Mouse (Mus musculus) thymus, adult 2 months (tissue): ENCODE results near the gene Mptx2. TPM values are rescaled to one million over a fixed set of nuclear protein-coding genes. Genes with fewer than 3 reads are reported as not detected.
"Not testable (repeated sequence)": the region's sequence is repeated elsewhere in the genome, so short reads cannot be mapped to it uniquely, and the experiment has no call there.

ENCODE experiments used
- DNase-seq: peaks from one replicate; pipeline ENCODE4 v3.0.0; 2021
- H3K27ac ChIP-seq: fragments of 200-500 bp; 2 replicates; pipeline ENCODE4 v1.5.1; 2012; ENCODE audit warnings: low read length, control low read depth; ENCODE audit not compliant: control insufficient read depth, insufficient read depth
- H3K27me3 ChIP-seq: fragments of 200-500 bp; 2 replicates; pipeline ENCODE4 v1.6.1; 2012; ENCODE audit warnings: mild to moderate bottlenecking, low read length, moderate library complexity, mixed read lengths; ENCODE audit not compliant: control insufficient read depth, insufficient read depth
- H3K36me3 ChIP-seq: fragments of 200-500 bp; 2 replicates; pipeline ENCODE4 v1.6.1; 2012; ENCODE audit warnings: mild to moderate bottlenecking, low read length, moderate library complexity; ENCODE audit not compliant: control insufficient read depth, insufficient read depth
- H3K4me1 ChIP-seq: fragments of 200-500 bp; replicated peaks from 2 replicates; pipeline ENCODE4 v1.6.1; 2012; ENCODE audit warnings: low read length; ENCODE audit not compliant: control insufficient read depth, insufficient read depth
- H3K4me3 ChIP-seq: fragments of 200-500 bp; 2 replicates; pipeline ENCODE4 v1.5.1; 2012; ENCODE audit warnings: mild to moderate bottlenecking, low read length, control low read depth, moderate library complexity; ENCODE audit not compliant: control insufficient read depth, insufficient read depth
- CTCF ChIP-seq: fragments of 200-500 bp; IDR thresholded peaks from 2 replicates; pipeline ENCODE4 v1.5.1; 2012; ENCODE audit warnings: mild to moderate bottlenecking, control low read depth, low read length, moderate library complexity, borderline replicate concordance; ENCODE audit not compliant: control insufficient read depth, poor library complexity, insufficient read depth; ENCODE audit errors: extremely low read depth
- POLR2A ChIP-seq: fragments of 200-500 bp; IDR thresholded peaks from 2 replicates; pipeline ENCODE4 v1.6.1; 2012; ENCODE audit warnings: mild to moderate bottlenecking, low read length, control low read depth, moderate library complexity; ENCODE audit not compliant: control insufficient read depth, poor library complexity, insufficient read depth; ENCODE audit errors: extremely low read depth
- WGBS: fragments of 180-500 bp; shearing (Covaris S2); methylation state at CpG from one replicate; pipeline ENCODE4 v1.1.7; 2018; 5-methylcytosine and 5-hydroxymethylcytosine counted together
- polyA plus RNA-seq: library from polyadenylated mRNA; depleted of rRNA; stranded (reverse); fragments of >200 nt; gene quantifications from 2 replicates; pipeline ENCODE4 v1.2.3, GENCODE M21; 2012

Gene Mptx2
- polyA plus RNA-seq, 1 experiment, result not detected

GRCm38 (mm10) chr1:173317925-173318477, 40.4 kb upstream of the Mptx2 start:
- TF ChIP-seq POLR2A (no peak), CTCF (no peak)
- H3K36me3 ChIP-seq, result no peaks in the 10 kb centered on the region
- 89% methylated on average over 2 of the region's 2 CpGs for WGBS

GRCm38 (mm10) chr1:173315725-173316124, 38.1 kb upstream of the Mptx2 start:
- Histone ChIP-seq H3K4me3 (no peak overlapping the region), H3K27ac (no peak overlapping the region), H3K36me3 (no peaks in the 10 kb centered on the region), H3K4me1 (no peaks in the 10 kb centered on the region), H3K27me3 (no peaks in the 10 kb centered on the region)
- TF ChIP-seq CTCF (no peak), POLR2A (no peak)
- DNase-seq, result no peak
- WGBS, result 94% methylated on average over 3 of the region's 3 CpGs

More at GRCm38 (mm10) chr1:173317925-173318477, 40.4 kb upstream of the Mptx2 start:
- Histone ChIP-seq H3K27ac (no peak overlapping the region), H3K4me3 (no peak overlapping the region), H3K4me1 (no peaks in the 10 kb centered on the region), H3K27me3 (no peaks in the 10 kb centered on the region)
- no peak for DNase-seq

- not testable (repeated sequence) for DNase-seq, H3K36me3 ChIP-seq, H3K4me3 ChIP-seq, H3K27me3 ChIP-seq, H3K27ac ChIP-seq, H3K4me1 ChIP-seq
- WGBS, result 50% methylated on average over 7 of the region's 7 CpGs
Measured at GRCm38 (mm10) chr1:173313535-173314050, 36.0 kb upstream of the Mptx2 start.

GRCm38 (mm10) chr1:173302795-173303194, 25.2 kb upstream of the Mptx2 start:
- DNase-seq, H3K36me3 ChIP-seq, H3K4me1 ChIP-seq, H3K27ac ChIP-seq, H3K27me3 ChIP-seq, H3K4me3 ChIP-seq: not testable (repeated sequence)
- 78% methylated on average over 3 of the region's 3 CpGs for WGBS

GRCm38 (mm10) chr1:173265701-173266100, 11.9 kb downstream of the Mptx2 start, which contains the start of gene Olfr418:
Gene Olfr418, plus strand, starts transcription at chr1:173266001.
- no peaks in the 10 kb centered on the region for H3K4me1 ChIP-seq

GRCm38 (mm10) chr1:173249888-173250287, 27.7 kb downstream of the Mptx2 start:
- 95% methylated on average over 3 of the region's 3 CpGs for WGBS
- Histone ChIP-seq H3K27ac (no peak overlapping the region), H3K4me1 (no peaks in the 10 kb centered on the region), H3K36me3 (no peaks in the 10 kb centered on the region), H3K27me3 (no peaks in the 10 kb centered on the region), H3K4me3 (no peak overlapping the region)
- TF ChIP-seq POLR2A, result no peak
- no peak for TF ChIP-seq CTCF
- no peak for DNase-seq

More at GRCm38 (mm10) chr1:173265701-173266100, 11.9 kb downstream of the Mptx2 start, which contains the start of gene Olfr418:
- no peak within 1 kb of the TSS for H3K4me3 ChIP-seq
- H3K36me3 ChIP-seq, result no peaks in the 10 kb centered on the region
- no peak within 1 kb of the TSS for H3K27ac ChIP-seq
- TF ChIP-seq CTCF (no peak), POLR2A (no peak)
- DNase-seq, result no peak
- no peaks in the 10 kb centered on the region for H3K27me3 ChIP-seq

GRCm38 (mm10) chr1:173237004-173237403, 40.6 kb downstream of the Mptx2 start:
- WGBS, result 88% methylated on average over 1 of the region's 1 CpGs
- H3K4me3 ChIP-seq, H3K27me3 ChIP-seq, H3K36me3 ChIP-seq, H3K4me1 ChIP-seq, H3K27ac ChIP-seq, DNase-seq: not testable (repeated sequence)
